In the genomic region with DNA sequence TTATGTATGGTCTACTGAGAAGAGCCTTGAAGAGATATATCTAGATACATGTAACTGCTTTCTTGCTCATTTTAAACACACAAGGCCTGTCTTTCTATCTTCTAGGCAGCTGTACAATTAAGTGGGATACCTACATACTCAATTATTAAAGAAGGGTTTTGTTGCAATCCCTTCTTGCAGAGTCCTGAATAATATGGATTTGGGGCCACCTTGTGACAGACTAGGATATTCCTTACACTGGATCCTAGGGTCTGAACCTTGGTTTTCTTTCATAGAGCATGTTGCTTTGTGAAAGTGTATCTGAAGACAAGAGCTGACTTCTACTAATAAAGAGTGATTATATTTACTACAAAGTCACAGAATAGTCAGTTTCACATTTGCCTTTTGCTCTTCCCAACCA, we compare ENCODE assay signal across 23 mouse cellular contexts. TPM values are rescaled to one million over a fixed set of nuclear protein-coding genes. Genes with fewer than 3 reads are reported as not detected.
DNase-seq lines count a peak whose midpoint lies in the region; ATAC-seq and TF ChIP-seq lines count a peak whose summit lies in the region.
"Had no signal": no experiment of that assay in that cellular context is flagged by ENCODE, and none has a peak within 500 bp of the region (broad histone marks: within the 10 kb centered on the region; RNA-seq: fewer than 3 reads in every experiment).

No protein-coding gene starts in this region.

- H3K9ac ChIP-seq in heart, adult 2 months (ENCODE audit: low read depth, low read length): no peak overlapping the region
- H3K9ac ChIP-seq in midbrain, postnatal 0 days (replicated peaks; ENCODE audit: low read length, poor library complexity, severe bottlenecking): no peak overlapping the region
- H3K9ac ChIP-seq in midbrain, embryonic 11.5 days (ENCODE audit: low read length): no peak overlapping the region
- H3K9ac ChIP-seq: forebrain, embryonic 13.5 days; heart, embryonic 15.5 days; hindbrain, embryonic 14.5 days; liver, embryonic 12.5 days; midbrain, embryonic 12.5 days had no signal

- H3K27ac ChIP-seq in heart, adult 2 months: no peak overlapping the region
- H3K27ac ChIP-seq in left cerebral cortex, adult 2 months: no peak overlapping the region
- no peak overlapping the region for H3K27ac ChIP-seq in midbrain, postnatal 0 days (ENCODE audit: low read depth, low read length)
- H3K27ac ChIP-seq in midbrain, embryonic 11.5 days (ENCODE audit: low read depth, low read length): no peak overlapping the region
- H3K27ac ChIP-seq: forebrain, embryonic 13.5 days; heart, embryonic 15.5 days; hindbrain, embryonic 14.5 days; liver, embryonic 12.5 days; macrophage; midbrain, embryonic 12.5 days had no signal

- H3K9me3 ChIP-seq in midbrain, postnatal 0 days (ENCODE audit: low read length): no peaks in the 10 kb centered on the region
- no peaks in the 10 kb centered on the region for H3K9me3 ChIP-seq in midbrain, embryonic 11.5 days (ENCODE audit: control insufficient read depth, low read length)
- H3K9me3 ChIP-seq: forebrain, embryonic 13.5 days; heart, embryonic 15.5 days; liver, embryonic 12.5 days; midbrain, embryonic 12.5 days had no signal

- H3K27me3 ChIP-seq in heart, adult 2 months (ENCODE audit: control insufficient read depth, insufficient read depth, low read length): no peaks in the 10 kb centered on the region
- H3K27me3 ChIP-seq in midbrain, postnatal 0 days (ENCODE audit: insufficient read depth, low read length): no peaks in the 10 kb centered on the region
- no peaks in the 10 kb centered on the region for H3K27me3 ChIP-seq in midbrain, embryonic 11.5 days (ENCODE audit: control insufficient read depth, insufficient read depth, low read length)
- H3K27me3 ChIP-seq: forebrain, embryonic 13.5 days; heart, embryonic 15.5 days; liver, embryonic 12.5 days; midbrain, embryonic 12.5 days had no signal

- no peaks in the 10 kb centered on the region for H3K36me3 ChIP-seq in heart, adult 2 months (ENCODE audit: control insufficient read depth, insufficient read depth, low read length)
- no peaks in the 10 kb centered on the region for H3K36me3 ChIP-seq in midbrain, postnatal 0 days (ENCODE audit: insufficient read depth, low read length)
- H3K36me3 ChIP-seq in midbrain, embryonic 11.5 days (ENCODE audit: control insufficient read depth, insufficient read depth, low read length): no peaks in the 10 kb centered on the region
- H3K36me3 ChIP-seq: heart, embryonic 15.5 days; liver, embryonic 12.5 days; midbrain, embryonic 12.5 days had no signal

- no peak for TF ChIP-seq EP300 in heart, adult 2 months (IDR thresholded peaks at IDR 0.05; ENCODE audit: insufficient read depth, low read depth, low read length)

- H3K4me2 ChIP-seq in midbrain, postnatal 0 days (ENCODE audit: low read depth, low read length, poor library complexity, severe bottlenecking): no peak overlapping the region
- no peak overlapping the region for H3K4me2 ChIP-seq in midbrain, embryonic 11.5 days
- H3K4me2 ChIP-seq: forebrain, embryonic 13.5 days; heart, embryonic 15.5 days; hindbrain, embryonic 14.5 days; liver, embryonic 12.5 days; midbrain, embryonic 12.5 days had no signal

- intact Hi-C loops in heart, adult 2 months (cut with DNase I): loop anchor here (2.0 kb wide), 1 partner anchor 206 kb away; no protein-coding TSS in a partner anchor
- intact Hi-C loops in left cerebral cortex, adult 2 months (cut with DNase I): no loop called here
- intact Hi-C loops in left cerebral cortex, postnatal 4 days (cut with DNase I): no loop called here

- no peak for ATAC-seq in midbrain, postnatal 0 days (ENCODE audit: low FRiP score)
- ATAC-seq in midbrain, embryonic 11.5 days (ENCODE audit: low FRiP score): no peak
- ATAC-seq: forebrain, embryonic 13.5 days; liver, embryonic 12.5 days had no signal

- H3K4me1 ChIP-seq in heart, adult 2 months (ENCODE audit: control insufficient read depth, insufficient read depth, low read length): no peaks in the 10 kb centered on the region
- no peaks in the 10 kb centered on the region for H3K4me1 ChIP-seq in midbrain, postnatal 0 days (ENCODE audit: insufficient read depth, low read length)
- H3K4me1 ChIP-seq in midbrain, embryonic 11.5 days (ENCODE audit: control insufficient read depth, insufficient read depth, low read length): no peaks in the 10 kb centered on the region
- H3K4me1 ChIP-seq: forebrain, embryonic 13.5 days; heart, embryonic 15.5 days; liver, embryonic 12.5 days; midbrain, embryonic 12.5 days had no signal

- no peaks in the 10 kb centered on the region for H3K79me2 ChIP-seq in heart, adult 2 months (replicated peaks; ENCODE audit: control insufficient read depth, insufficient read depth, low read length)

- no peak overlapping the region for H3K4me3 ChIP-seq in heart, adult 2 months
- no peak overlapping the region for H3K4me3 ChIP-seq in left cerebral cortex, adult 2 months
- no peak overlapping the region for H3K4me3 ChIP-seq in midbrain, postnatal 0 days (ENCODE audit: low read depth, low read length)
- no peak overlapping the region for H3K4me3 ChIP-seq in midbrain, embryonic 11.5 days (ENCODE audit: low read depth, low read length)
- H3K4me3 ChIP-seq: forebrain, embryonic 13.5 days; heart, embryonic 15.5 days; liver, embryonic 12.5 days; midbrain, embryonic 12.5 days had no signal

- DNase-seq in heart, adult 2 months: no peak
- DNase-seq in heart, postnatal 4 days: no peak
- no peak for DNase-seq in left cerebral cortex, adult 2 months (ENCODE audit: extremely low spot score in 1 of 2, low spot score in 2 of 2)
- DNase-seq in left cerebral cortex, postnatal 4 days: no peak
- DNase-seq in midbrain, postnatal 0 days (ENCODE audit: low spot score): peak; percentile 21
- no peak for DNase-seq in midbrain, embryonic 11.5 days (ENCODE audit: low spot score, missing footprints)
- DNase-seq in frontal cortex, postnatal 25 days (ENCODE audit: low spot score in 2 of 2): no peak
- DNase-seq: adrenal gland, adult 2 months; cerebellum, postnatal 25 days; heart, adult 18-20 months; kidney, adult 18-20 months; kidney, postnatal 4 days; retina, postnatal 1 day; thymus, postnatal 36 days had no signal

- TF ChIP-seq POLR2A in heart, adult 2 months (IDR thresholded peaks at IDR 0.05; ENCODE audit: insufficient read depth, low read depth, low read length): no peak

- TF ChIP-seq CTCF in heart, adult 2 months (IDR thresholded peaks at IDR 0.05): peak; percentile 62
- peak; percentile 29 for TF ChIP-seq CTCF in left cerebral cortex, adult 2 months (IDR thresholded peaks at IDR 0.05)
- TF ChIP-seq CTCF in midbrain, postnatal 0 days (IDR thresholded peaks at IDR 0.05): peak; percentile 60

RNA-seq across cellular contexts. Expression of a gene that starts 24.3 kb away (rescaled TPM):
- total RNA-seq in heart, adult 2 months (2021): 1 to 10 TPM in 1 of 2 experiments, under 1 TPM in 1; 0.48 to 1.0 TPM
- 2.0 and 2.8 TPM in 2 replicates for polyA plus RNA-seq in heart, adult 2 months (2012; rRNA removed)
- under 1 TPM; 0.45 to 0.72 TPM for total RNA-seq in heart, postnatal 4 days (2021)
- under 1 TPM in 1 of 2 experiments, not detected in 1; 0.37 TPM for total RNA-seq in left cerebral cortex, adult 2 months (2021)
- under 1 TPM; 0.50 to 0.68 TPM for total RNA-seq in left cerebral cortex, postnatal 4 days (2021)
- not detected in 2 replicates for total RNA-seq in midbrain, postnatal 0 days (2014; rRNA removed)
- polyA plus RNA-seq in midbrain, postnatal 0 days (2015; fragmentation: Nextera tagmentation; extraction: Ambion mirVana): 0.56 and 0.78 TPM in 2 replicates
- not detected in 2 replicates for polyA plus RNA-seq in midbrain, embryonic 11.5 days (2014; fragmentation: Nextera tagmentation; extraction: Ambion mirVana)
- total RNA-seq: left cerebral cortex, postnatal 25 days had no signal
- polyA plus RNA-seq: forebrain, embryonic 13.5 days; midbrain, embryonic 12.5 days had no signal

RNA-seq across cellular contexts. Expression of a gene that starts 36.9 kb away (rescaled TPM):
- total RNA-seq in heart, adult 2 months (2021): not detected
- polyA plus RNA-seq in heart, adult 2 months (2012; rRNA removed): 0.35 and 0.84 TPM in 2 replicates
- not detected for total RNA-seq in heart, postnatal 4 days (2021)
- total RNA-seq in left cerebral cortex, adult 2 months (2021): not detected
- not detected for total RNA-seq in left cerebral cortex, postnatal 4 days (2021)
- not detected in 2 replicates for total RNA-seq in midbrain, postnatal 0 days (2014; rRNA removed)
- 0.14 TPM in 1 of 2 replicates, not detected in the other for polyA plus RNA-seq in midbrain, postnatal 0 days (2015; fragmentation: Nextera tagmentation; extraction: Ambion mirVana)
- not detected in 2 replicates for polyA plus RNA-seq in midbrain, embryonic 11.5 days (2014; fragmentation: Nextera tagmentation; extraction: Ambion mirVana)
- total RNA-seq: ES-E14; heart, adult 18-20 months; layer of hippocampus, postnatal 14 days; left cerebral cortex, postnatal 25 days had no signal
- polyA plus RNA-seq: forebrain, embryonic 13.5 days; heart, embryonic 15.5 days; liver, embryonic 12.5 days; midbrain, embryonic 12.5 days had no signal
